Mouse (Mus musculus): Measurements from ENCODE around the gene Ece1.
A peak's percentile ranks its signal among the peaks of the same experiment; 100 is the strongest.

The Ece1 gene

DNA sequence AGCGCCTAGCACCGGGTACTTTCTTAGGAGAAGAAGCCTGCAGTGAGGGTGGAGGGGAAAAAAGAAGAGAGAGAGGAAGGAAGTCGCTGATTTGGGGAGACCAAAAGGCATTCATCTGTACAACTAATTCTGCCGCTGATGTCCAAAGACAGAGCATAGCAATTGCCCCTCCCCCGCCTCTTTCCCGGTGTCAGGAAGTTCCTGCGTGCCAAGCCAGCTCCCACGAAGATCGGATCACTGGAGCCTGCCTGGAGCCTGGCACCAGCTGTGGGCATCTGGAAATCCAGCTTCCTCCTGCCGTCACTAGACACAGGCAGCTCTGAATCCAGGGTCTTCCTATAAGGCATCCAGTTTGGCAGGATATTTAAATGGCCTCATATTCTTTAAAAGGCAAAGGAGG lies 122.2 kb downstream of the Ece1 start:
- no peak for DNase-seq (ENCODE audit: low read depth, low spot score)

DNA sequence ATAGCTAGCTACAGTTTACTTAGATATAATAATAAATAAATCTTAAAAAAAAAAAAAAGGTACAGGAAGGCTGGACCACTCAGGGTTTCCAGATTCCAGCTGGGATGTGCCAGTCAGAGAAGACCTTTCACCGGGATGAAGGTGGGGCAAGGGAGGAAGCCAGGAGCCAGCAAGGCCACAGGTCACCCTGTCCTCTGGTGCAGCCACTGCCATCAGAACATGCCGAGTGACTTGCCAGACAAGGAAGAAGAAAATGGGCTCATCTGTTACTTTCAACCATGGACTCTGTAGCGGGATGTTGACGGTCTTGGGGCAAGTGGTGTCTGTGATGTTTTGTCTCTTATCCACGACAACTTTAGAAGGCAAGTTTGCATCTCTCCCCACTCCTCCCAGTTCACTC lies 122.7 kb downstream of the Ece1 start:
- DNase-seq (ENCODE audit: low read depth, low spot score) = no peak

- no peak for DNase-seq (ENCODE audit: low read depth, low spot score)
Observed at GRCm38 (mm10) chr4:137989426-137989825, 127.4 kb downstream of the Ece1 start.

DNA sequence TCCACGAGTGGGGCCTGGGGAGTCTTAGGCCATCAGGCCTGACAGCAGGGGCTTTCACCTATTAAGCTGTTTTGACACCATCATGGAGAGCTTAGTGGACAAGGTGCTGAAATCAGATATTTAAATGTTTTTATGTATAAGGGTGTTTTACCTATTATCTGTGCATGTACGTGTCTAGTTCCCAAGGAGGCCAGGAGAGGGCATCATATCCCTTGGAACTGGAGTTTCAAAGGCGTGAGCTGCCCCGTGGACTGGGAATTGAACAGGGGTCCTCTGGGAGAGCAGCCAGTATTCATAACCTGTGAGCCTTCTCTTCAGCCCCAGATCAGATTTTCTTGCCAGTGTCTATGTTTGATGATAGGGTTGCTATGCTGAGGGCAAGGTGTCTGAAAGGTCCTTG lies 128.4 kb downstream of the Ece1 start:
- no peak for DNase-seq (ENCODE audit: low read depth, low spot score)

DNA sequence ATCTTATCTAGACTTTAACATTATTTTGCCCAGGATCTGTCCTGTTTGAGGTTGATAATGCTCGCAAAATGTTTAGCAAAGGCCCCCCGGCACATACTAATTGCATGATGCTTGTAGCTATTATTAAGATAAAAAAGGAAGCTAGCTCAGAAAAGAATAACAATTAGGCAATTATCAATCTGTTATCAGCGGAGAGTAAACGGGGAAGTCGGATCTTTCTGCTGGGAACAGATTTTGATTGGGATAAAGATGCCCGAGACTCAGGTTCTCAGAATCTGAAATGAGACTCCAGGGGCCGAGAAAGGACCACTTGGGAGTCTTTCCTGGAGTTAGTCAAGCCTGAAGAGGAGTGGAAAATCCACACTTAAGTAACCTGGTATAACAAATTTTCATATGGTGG lies 129.2 kb downstream of the Ece1 start:
- no peak for DNase-seq (ENCODE audit: low read depth, low spot score)

- DNase-seq (ENCODE audit: low read depth, low spot score) = no peak
Observed at GRCm38 (mm10) chr4:137992890-137993289, 130.9 kb downstream of the Ece1 start, which contains the start of gene Eif4g3. Eif4g3 (plus strand) TSS chr4:137993022.

GRCm38 (mm10) chr4:137993291-137993758 lies 131.3 kb downstream of the Ece1 start:
- DNase-seq (ENCODE audit: low read depth, low spot score) = peak; percentile 88

DNA sequence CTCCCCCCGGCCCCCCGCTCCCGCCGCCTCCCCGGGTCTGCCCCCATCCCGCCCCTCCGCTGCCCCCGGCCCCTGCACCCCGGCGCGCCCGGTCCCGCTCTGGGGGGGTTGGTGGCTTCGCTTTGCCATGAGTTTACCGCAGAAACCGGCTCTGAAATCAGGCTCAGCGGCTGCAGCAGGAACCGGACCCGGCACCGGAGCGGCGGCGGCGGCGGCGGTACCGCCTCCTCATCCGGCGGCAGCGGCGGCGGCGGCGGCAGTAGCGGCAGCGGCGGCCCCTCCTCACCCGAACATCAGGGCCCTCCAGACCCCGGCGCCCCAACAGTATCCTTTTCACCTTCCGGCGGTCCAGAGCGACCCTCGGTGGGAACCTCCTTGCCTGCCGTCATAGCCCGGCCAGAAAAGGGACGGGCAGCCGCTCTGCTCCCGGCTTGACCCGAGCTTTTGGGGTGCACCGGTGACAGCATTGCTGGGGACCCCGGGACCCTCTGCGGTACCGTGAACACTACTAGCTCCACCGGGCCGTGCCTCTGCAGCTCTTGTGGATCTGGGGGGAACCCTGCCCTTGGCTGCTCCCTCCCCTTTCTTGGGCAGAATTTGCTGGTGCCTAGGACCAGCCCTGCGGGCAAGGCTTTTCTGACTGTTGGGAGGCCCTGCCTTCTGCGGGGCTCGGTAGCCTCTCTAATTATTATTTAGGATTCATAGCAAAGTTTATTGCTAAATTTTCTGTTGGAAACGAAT lies 132.0 kb downstream of the Ece1 start:
- no peak for DNase-seq (ENCODE audit: low read depth, low spot score)

DNA sequence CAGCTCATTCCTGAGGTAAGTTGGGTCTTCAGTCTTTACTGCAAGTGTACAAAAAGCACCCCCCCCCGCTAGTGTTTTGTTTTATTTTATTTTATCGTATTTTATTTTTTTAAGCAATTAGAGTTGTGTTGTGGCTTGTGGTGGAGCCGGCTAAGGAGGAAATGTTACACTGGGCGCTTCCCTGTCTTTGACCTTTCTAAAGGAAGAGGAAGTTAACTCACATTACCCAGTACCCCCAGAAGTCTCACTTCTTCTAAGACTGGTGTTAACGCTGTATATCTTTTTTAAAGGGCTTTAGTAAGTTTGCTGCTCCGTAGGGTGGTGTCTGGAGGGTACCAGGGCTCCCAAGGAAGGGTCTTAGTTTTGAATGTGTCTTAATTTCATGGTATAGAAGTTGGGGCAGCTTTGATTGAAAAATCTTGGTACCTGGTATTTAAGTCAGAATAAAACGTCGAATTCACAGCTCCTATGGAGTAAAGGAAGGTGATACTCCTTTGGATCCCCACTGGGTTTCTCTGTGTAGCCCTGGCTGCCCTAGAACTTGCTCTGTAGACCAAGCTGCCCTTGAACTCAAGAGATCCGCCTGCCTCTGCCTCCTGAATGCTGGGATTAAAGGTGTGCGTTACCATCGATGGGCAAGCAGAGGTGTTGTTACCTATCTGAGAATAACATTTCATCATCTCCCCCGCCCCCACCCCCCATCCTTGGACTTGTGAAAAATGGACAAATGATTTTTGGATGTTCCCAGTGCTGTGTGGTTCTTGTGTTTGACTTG lies 132.7 kb downstream of the Ece1 start:
- DNase-seq (ENCODE audit: low read depth, low spot score) = no peak

DNA sequence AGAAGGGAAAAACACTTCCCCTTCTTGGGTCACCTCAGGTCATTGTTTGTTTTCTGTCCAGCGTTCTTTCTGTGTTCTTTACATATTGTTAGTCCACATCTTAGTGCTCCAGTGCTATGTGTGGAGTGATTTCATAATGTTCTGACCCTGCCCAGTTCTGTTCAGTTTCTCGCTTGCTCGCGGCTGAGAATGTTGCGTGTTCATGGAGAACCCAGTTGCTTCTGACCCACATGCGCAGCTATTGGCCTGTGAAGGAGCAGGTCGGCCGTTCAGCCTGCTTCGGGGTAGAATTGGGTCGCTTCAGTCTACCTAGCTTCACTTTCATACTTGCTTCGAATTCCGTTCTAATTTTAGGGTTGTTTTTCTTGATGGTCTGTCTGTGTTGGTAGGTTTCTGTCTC lies 133.4 kb downstream of the Ece1 start:
- no peak for DNase-seq (ENCODE audit: low read depth, low spot score)

DNA sequence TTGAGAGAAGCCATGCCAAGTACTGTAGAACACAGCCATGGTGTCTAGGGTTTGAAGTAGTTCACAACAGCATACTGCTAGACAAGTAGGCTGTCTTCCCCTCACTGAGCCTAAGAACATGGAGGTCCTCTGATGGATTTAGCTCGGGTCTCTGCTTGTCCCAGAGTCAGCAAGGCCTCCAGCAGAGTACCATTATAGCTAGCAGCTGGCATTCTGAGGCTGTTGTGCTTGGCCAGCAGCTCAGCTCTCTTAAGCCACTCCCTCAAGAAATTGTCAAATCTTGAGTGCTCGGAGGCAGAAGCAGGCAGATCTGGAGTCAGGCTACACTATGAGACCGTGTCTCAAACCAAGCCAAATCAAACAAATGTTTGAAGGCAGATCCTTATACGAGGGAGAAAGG lies 136.2 kb downstream of the Ece1 start:
- no peak for DNase-seq (ENCODE audit: low read depth, low spot score)

GRCm38 (mm10) chr4:138000682-138001081 lies 138.6 kb downstream of the Ece1 start:
- no peak for DNase-seq (ENCODE audit: low read depth, low spot score)

DNA sequence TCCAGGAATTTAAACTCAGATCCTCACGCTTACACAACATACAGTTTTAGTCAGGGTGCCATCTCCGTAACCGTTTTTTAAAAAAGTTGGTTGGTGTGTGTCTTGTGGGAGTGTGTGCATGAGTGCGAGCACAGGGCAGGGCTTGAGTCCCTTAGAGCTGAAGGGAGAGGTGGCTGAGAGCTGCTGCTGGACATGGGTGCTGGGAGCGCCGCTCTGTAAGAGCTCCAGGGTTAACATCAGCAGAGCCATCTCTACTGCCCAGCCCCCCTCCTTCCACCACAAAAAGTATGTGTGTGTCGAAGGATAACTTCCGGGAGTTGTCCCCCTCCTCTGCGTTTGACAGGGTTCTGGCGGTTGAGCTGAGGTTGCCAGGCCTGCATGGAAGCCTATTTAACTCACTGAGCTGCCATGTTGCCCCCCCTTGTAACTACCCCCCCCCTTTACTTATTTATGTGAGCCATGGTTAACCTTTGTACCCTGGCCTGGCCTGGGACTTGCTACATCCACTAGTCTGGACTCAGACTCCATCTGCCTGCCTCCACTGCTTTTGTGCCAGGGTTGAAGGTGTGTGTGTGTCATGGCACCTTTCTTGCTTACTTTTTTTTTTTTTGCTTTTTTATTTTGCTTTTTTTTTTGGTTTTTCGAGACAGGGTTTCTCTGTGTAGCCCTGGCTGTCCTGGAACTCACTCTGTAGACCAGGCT lies 142.0 kb downstream of the Ece1 start:
- DNase-seq (ENCODE audit: low read depth, low spot score) = no peak

DNA sequence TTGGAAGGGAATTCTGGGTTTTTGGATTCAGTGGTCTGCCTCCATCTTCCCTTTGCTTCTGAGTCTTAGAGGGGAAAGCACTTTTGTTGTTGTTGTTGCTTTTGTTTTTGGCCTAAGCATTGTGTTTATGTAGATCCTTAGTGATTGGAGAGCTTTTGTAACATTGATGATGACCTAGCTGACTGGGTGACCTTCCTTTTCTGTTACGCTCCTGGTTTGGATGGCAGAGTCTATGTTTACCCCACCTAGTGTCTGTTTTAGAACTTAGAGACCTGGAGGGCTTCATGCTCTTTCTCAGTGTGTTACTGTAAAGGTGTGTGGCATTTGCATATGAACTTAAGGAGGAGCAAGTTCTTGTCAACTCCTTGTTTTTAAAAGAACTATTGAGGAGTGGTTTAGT lies 143.7 kb downstream of the Ece1 start:
- DNase-seq (ENCODE audit: low read depth, low spot score) = no peak

DNA sequence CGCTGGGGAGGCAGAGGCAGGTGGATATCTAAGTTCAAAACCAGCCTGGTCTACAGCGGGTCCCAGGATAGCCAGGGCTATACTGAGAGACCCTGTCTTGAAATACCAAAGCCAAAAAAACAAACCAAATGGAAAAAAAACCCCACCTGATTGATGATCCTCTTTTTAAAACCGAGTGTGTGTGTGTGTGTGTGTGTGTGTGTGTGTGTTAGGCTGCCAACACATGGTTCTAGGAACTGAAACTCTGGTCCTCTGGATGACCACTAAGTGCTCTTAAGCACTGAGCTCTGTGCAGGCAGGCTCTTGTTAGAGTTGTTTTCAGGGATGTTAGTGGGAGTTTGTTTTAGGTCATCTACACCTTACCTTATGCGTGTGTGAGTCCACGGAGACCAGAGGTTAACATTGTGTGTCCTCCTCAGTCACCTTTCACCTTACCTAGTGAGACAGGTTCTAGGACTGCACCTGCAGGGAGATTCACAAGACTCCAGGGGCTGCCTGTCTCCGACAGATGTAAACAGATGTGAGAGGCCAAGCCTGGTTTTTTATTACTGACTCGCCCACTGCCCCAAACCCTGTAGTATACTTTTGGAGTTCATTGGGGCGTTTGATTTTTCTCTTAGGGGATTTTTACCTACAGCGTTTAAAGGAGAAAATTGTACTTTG lies 145.0 kb downstream of the Ece1 start:
- no peak for DNase-seq (ENCODE audit: low read depth, low spot score)

DNA sequence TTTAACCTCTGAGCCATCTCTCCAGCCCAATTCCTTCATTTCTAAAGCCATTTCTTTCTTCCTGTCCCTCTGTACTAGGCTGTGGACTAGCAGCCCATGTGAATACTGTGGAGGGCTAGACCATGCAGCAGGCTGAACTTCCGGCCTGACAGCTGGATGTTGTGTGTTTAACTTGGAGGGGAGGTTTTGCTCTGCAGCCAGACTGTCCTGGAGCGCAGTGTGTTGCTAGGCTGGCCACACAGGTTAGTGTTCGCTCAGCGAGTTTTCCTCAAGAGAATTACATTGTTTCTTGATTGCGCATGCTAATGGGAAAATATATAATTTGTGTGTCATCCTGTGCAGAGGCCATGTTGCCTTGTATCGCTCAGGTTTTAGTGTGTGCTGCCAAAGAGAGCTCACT lies 146.6 kb downstream of the Ece1 start:
- no peak for DNase-seq (ENCODE audit: low read depth, low spot score)

DNA sequence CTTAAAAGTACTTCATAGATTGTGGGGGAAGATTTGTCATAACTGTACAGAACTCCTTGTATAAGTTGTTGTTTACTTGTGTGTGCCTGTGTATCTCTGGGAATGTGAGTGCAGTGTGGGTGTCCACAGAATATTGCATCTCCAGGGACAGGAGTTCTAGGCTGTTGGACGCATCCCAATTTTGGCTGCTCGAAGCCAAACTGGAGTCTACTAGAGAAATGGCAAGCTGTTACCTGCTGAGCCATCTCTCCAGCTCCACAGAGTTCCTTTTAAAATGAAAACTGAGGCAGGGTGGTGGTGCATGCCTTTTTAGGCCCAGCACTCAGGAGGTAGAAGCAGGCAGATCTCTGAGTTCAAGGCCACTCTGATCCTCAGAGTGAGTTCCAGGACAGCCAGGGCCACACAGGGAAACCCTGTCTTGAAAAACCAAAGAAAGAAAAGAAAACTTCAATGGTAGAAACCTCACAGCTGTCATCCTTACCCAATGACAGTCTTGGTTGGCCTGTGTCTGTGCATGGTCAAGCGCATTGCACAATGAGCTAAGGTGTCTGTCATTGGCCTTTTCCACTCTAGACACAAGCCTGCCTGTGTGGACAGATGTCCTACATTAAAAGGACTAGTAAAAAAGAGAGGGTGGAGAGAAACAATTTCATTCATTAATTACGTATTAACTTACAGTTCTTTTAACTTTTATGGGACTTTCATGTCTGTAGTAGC lies 147.9 kb downstream of the Ece1 start:
- no peak for DNase-seq (ENCODE audit: low read depth, low spot score)

- DNase-seq (ENCODE audit: low read depth, low spot score) = no peak
Observed at GRCm38 (mm10) chr4:138013723-138014479, 151.9 kb downstream of the Ece1 start.

Measured in telencephalon, adult 2 months (tissue).